Mouse (Mus musculus): Measurements from ENCODE around the gene Mfsd4b2. TPM values are rescaled to one million over a fixed set of nuclear protein-coding genes. Genes with fewer than 3 reads are reported as not detected.

The Mfsd4b2 gene
- total RNA-seq, 2 experiments from 2014 or later: 0.23 to 0.38 TPM

DNA sequence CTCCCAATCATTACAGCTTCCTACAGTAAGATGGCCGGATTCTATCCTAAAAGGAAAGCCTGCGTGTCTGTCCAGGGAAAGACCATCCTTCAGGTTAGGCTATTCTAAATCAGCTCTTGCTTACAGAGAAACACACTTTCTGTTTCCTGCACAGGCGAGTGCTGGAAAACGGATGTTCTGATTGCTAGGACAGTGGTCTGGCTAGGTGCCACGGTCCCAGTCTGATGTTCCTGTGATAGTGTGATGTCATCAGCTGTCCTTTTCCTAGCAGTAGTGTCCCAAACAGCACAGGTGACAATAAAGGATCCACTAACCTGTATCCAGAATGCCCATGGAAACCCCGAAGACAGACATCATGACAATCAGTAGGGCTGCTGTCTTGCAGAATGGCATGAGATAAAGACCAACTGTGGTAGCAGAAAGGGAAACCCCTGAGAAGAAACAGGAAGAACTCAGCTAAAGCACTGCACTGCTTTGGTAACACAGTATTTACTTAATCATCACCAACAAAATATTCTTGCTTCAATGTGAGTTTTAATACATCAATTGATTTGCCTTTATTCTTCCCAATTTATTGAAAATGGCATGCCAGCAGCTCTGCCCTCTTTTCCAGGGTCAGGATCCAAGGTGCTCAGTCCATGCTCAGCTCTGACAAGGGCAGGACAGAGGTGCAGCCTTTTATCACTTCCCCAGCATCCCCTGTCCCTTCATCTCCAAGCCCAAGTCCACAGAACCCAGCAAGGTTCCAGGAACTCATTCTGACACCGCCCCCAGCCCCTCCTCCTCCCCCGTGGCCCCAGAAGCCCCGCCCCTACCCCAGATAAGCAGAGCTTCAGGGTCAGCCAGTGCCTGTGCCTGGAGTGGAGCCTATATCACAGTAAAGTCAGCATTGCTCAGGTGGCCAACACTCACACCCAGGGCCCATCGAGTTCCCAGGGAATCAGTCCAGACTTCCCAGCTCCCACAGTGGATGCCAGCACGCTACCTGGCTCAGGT lies 32.7 kb downstream of the Mfsd4b2 start:
- no peak for DNase-seq (ENCODE audit: low spot score in 2 of 2)

DNA sequence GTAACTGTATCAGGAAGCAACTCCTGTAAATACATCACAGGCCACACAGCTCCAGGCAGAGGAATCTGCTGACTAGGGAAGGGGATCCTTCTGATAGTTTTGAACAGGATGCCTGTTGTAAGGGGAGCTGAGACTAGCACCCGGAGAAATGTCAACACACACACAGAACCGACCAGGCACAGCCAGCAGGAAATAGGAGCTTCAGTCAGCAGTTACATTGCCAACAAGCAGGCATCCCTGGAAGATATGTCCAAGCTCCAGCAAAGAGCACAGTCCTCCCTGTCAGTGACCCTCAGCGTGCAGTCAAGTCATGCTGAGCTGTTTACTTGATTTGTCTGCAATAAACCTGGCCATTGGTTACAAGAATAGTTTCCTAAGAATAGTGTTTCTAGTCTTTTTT lies 38.1 kb downstream of the Mfsd4b2 start:
- no peak for DNase-seq (ENCODE audit: low spot score in 2 of 2)

Other genes with a start within 250 kb of the Mfsd4b2 start
- 10 to 100 TPM; 12.8 to 19.9 TPM for gene Rev3l, start 194.8 kb downstream of the Mfsd4b2 start, total RNA-seq (2021)
- 1 to 10 TPM; 4.2 to 6.6 TPM for gene Mfsd4b4, start 27.7 kb downstream of the Mfsd4b2 start, total RNA-seq (2021)
- 10 to 100 TPM in 1 of 2 experiments, 1 to 10 TPM in 1; 2.3 to 10.8 TPM for gene Mfsd4b3, start 33.2 kb upstream of the Mfsd4b2 start, total RNA-seq (2021)
- 1 to 10 TPM in 1 of 2 experiments, under 1 TPM in 1; 0.32 to 1.5 TPM for gene Mfsd4b5, start 59.7 kb upstream of the Mfsd4b2 start, total RNA-seq (2021)
- gene Mfsd4b1, start 98.3 kb upstream of the Mfsd4b2 start, total RNA-seq (2021): 1 to 10 TPM; 3.1 to 3.5 TPM
- gene Slc16a10, start 215.3 kb upstream of the Mfsd4b2 start, total RNA-seq (2021): 10 to 100 TPM; 19.8 to 22.9 TPM